Mouse (Mus musculus) lung, embryonic 16.5 days (tissue): ENCODE results near the gene Chml. TPM values are rescaled to one million over a fixed set of nuclear protein-coding genes. Genes with fewer than 3 reads are reported as not detected.

Experiments used
- ATAC-seq: fragments of 200-750 bp; cut with Nextera tagmentation; 2 replicates; pipeline ENCODE4 v1.8.0; 2017; ENCODE audit warnings: low read depth, mild to moderate bottlenecking, moderate library complexity
- H3K27ac ChIP-seq: fragments of 300-500 bp; sonication (generic); 2 replicates; pipeline ENCODE4 v1.5.1; 2014; ENCODE audit warnings: mild to moderate bottlenecking, control low read depth, low read length
- H3K27me3 ChIP-seq: fragments of 300-500 bp; sonication (generic); 2 replicates; pipeline ENCODE4 v1.6.1; 2014; ENCODE audit warnings: low read depth, low read length, mixed read lengths; ENCODE audit not compliant: control insufficient read depth, insufficient read depth
- H3K36me3 ChIP-seq: fragments of 300-500 bp; sonication (generic); 2 replicates; pipeline ENCODE4 v1.6.1; 2014; ENCODE audit warnings: low read length; ENCODE audit not compliant: control insufficient read depth, insufficient read depth
- H3K4me1 ChIP-seq: fragments of 300-500 bp; sonication (generic); replicated peaks from 2 replicates; pipeline ENCODE4 v1.6.1; 2014; ENCODE audit warnings: low read length, mixed read lengths; ENCODE audit not compliant: control insufficient read depth, insufficient read depth
- H3K4me2 ChIP-seq: fragments of 300-500 bp; sonication (generic); 2 replicates; pipeline ENCODE4 v1.6.1; 2014; ENCODE audit warnings: low read depth, low read length, control low read depth
- H3K4me3 ChIP-seq: fragments of 300-500 bp; sonication (generic); 2 replicates; pipeline ENCODE4 v1.5.1; 2014; ENCODE audit warnings: mild to moderate bottlenecking, low read length, control low read depth
- H3K9ac ChIP-seq: fragments of 300-500 bp; sonication (generic); 2 replicates; pipeline ENCODE4 v1.6.1; 2014; ENCODE audit warnings: low read length, control low read depth
- H3K9me3 ChIP-seq: fragments of 300-500 bp; sonication (generic); 2 replicates; pipeline ENCODE4 v1.6.1; 2016; ENCODE audit warnings: low read length; ENCODE audit not compliant: control insufficient read depth
- WGBS: fragments of 180-500 bp; shearing (Covaris S2); extraction: QIAGEN DNeasy Blood & Tissue Kit; methylation state at CpG from one replicate; pipeline ENCODE4 v1.1.7; 2014; 5-methylcytosine and 5-hydroxymethylcytosine counted together
- polyA plus RNA-seq: library from polyadenylated mRNA; unstranded; fragments of >200 nt; fragmentation: Nextera tagmentation; extraction: Ambion mirVana; gene quantifications from 2 replicates; pipeline ENCODE4 v1.2.1, GENCODE M21; 2015

Gene Chml
- polyA plus RNA-seq, 1 experiment from 2014 or later = 2.6 TPM

- H3K27ac ChIP-seq = no peak overlapping the region
- no peak overlapping the region for H3K9ac ChIP-seq
- no peak overlapping the region for H3K4me2 ChIP-seq
- H3K36me3 ChIP-seq = no peaks in the 10 kb centered on the region
- H3K4me3 ChIP-seq = no peak overlapping the region
- no peaks in the 10 kb centered on the region for H3K27me3 ChIP-seq
- H3K4me1 ChIP-seq = no peaks in the 10 kb centered on the region
- no peaks in the 10 kb centered on the region for H3K9me3 ChIP-seq
- no peak for ATAC-seq
- 75% methylated on average over 7 of the region's 7 CpGs for WGBS
Observed at GRCm38 (mm10) chr1:175670042-175670441, 22.7 kb downstream of the Chml start.

- 77% methylated on average over 3 of the region's 3 CpGs for WGBS
- no peak overlapping the region for H3K27ac ChIP-seq
- no peaks in the 10 kb centered on the region for H3K36me3 ChIP-seq
- no peaks in the 10 kb centered on the region for H3K4me1 ChIP-seq
- no peaks in the 10 kb centered on the region for H3K27me3 ChIP-seq
- no peak for ATAC-seq
- H3K9ac ChIP-seq = no peak overlapping the region
- H3K9me3 ChIP-seq = no peaks in the 10 kb centered on the region
- H3K4me2 ChIP-seq = no peak overlapping the region
- no peak overlapping the region for H3K4me3 ChIP-seq
Observed at GRCm38 (mm10) chr1:175669456-175669855, 23.2 kb downstream of the Chml start.

- H3K27ac ChIP-seq = no peak overlapping the region
- ATAC-seq = peak; percentile 41; the same call in 1 of the 2 replicates
- WGBS = 70% methylated on average over 5 of the region's 5 CpGs
- H3K9me3 ChIP-seq = no peaks in the 10 kb centered on the region
- H3K9ac ChIP-seq = no peak overlapping the region
- no peaks in the 10 kb centered on the region for H3K4me1 ChIP-seq
- no peak overlapping the region for H3K4me2 ChIP-seq
- no peaks in the 10 kb centered on the region for H3K27me3 ChIP-seq
- no peaks in the 10 kb centered on the region for H3K36me3 ChIP-seq
- H3K4me3 ChIP-seq = no peak overlapping the region
Observed at GRCm38 (mm10) chr1:175668666-175669405, 23.9 kb downstream of the Chml start.

- H3K9ac ChIP-seq = no peak overlapping the region
- H3K4me1 ChIP-seq = no peaks in the 10 kb centered on the region
- ATAC-seq = no peak
- H3K27ac ChIP-seq = no peak overlapping the region
- no peak overlapping the region for H3K4me2 ChIP-seq
- H3K4me3 ChIP-seq = no peak overlapping the region
- H3K9me3 ChIP-seq = no peaks in the 10 kb centered on the region
- WGBS = 92% methylated on average over 4 of the region's 4 CpGs
- no peaks in the 10 kb centered on the region for H3K36me3 ChIP-seq
- no peaks in the 10 kb centered on the region for H3K27me3 ChIP-seq
Observed at GRCm38 (mm10) chr1:175659900-175660299, 32.8 kb downstream of the Chml start.

GRCm38 (mm10) chr1:175648615-175649014 lies 44.1 kb downstream of the Chml start:
- Histone ChIP-seq H3K27ac (no peak overlapping the region), H3K4me2 (no peak overlapping the region), H3K9ac (no peak overlapping the region), H3K4me1 (no peaks in the 10 kb centered on the region), H3K27me3 (no peaks in the 10 kb centered on the region), H3K4me3 (no peak overlapping the region), H3K36me3 (no peaks in the 10 kb centered on the region), H3K9me3 (no peaks in the 10 kb centered on the region)
- 90% methylated on average over 4 of the region's 4 CpGs for WGBS
- no peak for ATAC-seq

GRCm38 (mm10) chr1:175646952-175647351 lies 45.7 kb downstream of the Chml start:
- Histone ChIP-seq H3K36me3 (no peaks in the 10 kb centered on the region), H3K4me2 (no peak overlapping the region), H3K4me1 (no peaks in the 10 kb centered on the region), H3K27me3 (no peaks in the 10 kb centered on the region), H3K9ac (no peak overlapping the region), H3K9me3 (no peaks in the 10 kb centered on the region), H3K4me3 (no peak overlapping the region), H3K27ac (no peak overlapping the region)
- ATAC-seq = no peak
- 30% methylated on average over 9 of the region's 9 CpGs for WGBS

GRCm38 (mm10) chr1:175643496-175644265 lies 49.0 kb downstream of the Chml start:
- Histone ChIP-seq H3K9ac (no peak overlapping the region), H3K27me3 (no peaks in the 10 kb centered on the region), H3K36me3 (no peaks in the 10 kb centered on the region), H3K4me3 (no peak overlapping the region), H3K4me1 (no peaks in the 10 kb centered on the region), H3K4me2 (no peak overlapping the region), H3K9me3 (no peaks in the 10 kb centered on the region), H3K27ac (no peak overlapping the region)
- WGBS = 43% methylated on average over 5 of the region's 5 CpGs
- no peak for ATAC-seq

GRCm38 (mm10) chr1:175640435-175641150 lies 52.1 kb downstream of the Chml start:
- ATAC-seq = no peak
- Histone ChIP-seq H3K27ac (no peak overlapping the region), H3K4me2 (no peak overlapping the region)

GRCm38 (mm10) chr1:175639072-175639471 lies 53.6 kb downstream of the Chml start:
- Histone ChIP-seq H3K4me1 (no peaks in the 10 kb centered on the region), H3K36me3 (no peaks in the 10 kb centered on the region), H3K4me3 (no peak overlapping the region), H3K4me2 (no peak overlapping the region), H3K27me3 (no peaks in the 10 kb centered on the region), H3K27ac (no peak overlapping the region), H3K9ac (no peak overlapping the region), H3K9me3 (no peaks in the 10 kb centered on the region)
- 82% methylated on average over 7 of the region's 7 CpGs for WGBS
- no peak for ATAC-seq

More at GRCm38 (mm10) chr1:175640435-175641150, 52.1 kb downstream of the Chml start:
- no peaks in the 10 kb centered on the region for H3K9me3 ChIP-seq
- H3K9ac ChIP-seq = no peak overlapping the region
- no peaks in the 10 kb centered on the region for H3K4me1 ChIP-seq
- no peak overlapping the region for H3K4me3 ChIP-seq
- H3K36me3 ChIP-seq = no peaks in the 10 kb centered on the region
- WGBS = 64% methylated on average over 6 of the region's 6 CpGs
- H3K27me3 ChIP-seq = no peaks in the 10 kb centered on the region
